Mouse (Mus musculus) common myeloid progenitor, adult 5-6 weeks (primary cell): ENCODE measurements around the gene Ephx3. TPM values are rescaled to one million over a fixed set of nuclear protein-coding genes. Genes with fewer than 3 reads are reported as not detected.
"Not testable (repeated sequence)": the region's sequence is repeated elsewhere in the genome, so short reads cannot be mapped to it uniquely, and the experiment has no call there.

Source experiments
- ATAC-seq: replicated peaks from 2 replicates; pipeline ENCODE4 v1.8.0; 2016; ENCODE audit warnings: low read depth, mild to moderate bottlenecking, moderate TSS enrichment, inconsistent platforms; ENCODE audit not compliant: poor library complexity, severe bottlenecking
- total RNA-seq: library from RNA; stranded (forward); fragments of 200-1000, 187-1606 nt; gene quantifications from 2 replicates; pipeline ENCODE4 v1.2.3, GENCODE M21; 2017

Ephx3 gene
- total RNA-seq: not detected in 2 replicates

DNA sequence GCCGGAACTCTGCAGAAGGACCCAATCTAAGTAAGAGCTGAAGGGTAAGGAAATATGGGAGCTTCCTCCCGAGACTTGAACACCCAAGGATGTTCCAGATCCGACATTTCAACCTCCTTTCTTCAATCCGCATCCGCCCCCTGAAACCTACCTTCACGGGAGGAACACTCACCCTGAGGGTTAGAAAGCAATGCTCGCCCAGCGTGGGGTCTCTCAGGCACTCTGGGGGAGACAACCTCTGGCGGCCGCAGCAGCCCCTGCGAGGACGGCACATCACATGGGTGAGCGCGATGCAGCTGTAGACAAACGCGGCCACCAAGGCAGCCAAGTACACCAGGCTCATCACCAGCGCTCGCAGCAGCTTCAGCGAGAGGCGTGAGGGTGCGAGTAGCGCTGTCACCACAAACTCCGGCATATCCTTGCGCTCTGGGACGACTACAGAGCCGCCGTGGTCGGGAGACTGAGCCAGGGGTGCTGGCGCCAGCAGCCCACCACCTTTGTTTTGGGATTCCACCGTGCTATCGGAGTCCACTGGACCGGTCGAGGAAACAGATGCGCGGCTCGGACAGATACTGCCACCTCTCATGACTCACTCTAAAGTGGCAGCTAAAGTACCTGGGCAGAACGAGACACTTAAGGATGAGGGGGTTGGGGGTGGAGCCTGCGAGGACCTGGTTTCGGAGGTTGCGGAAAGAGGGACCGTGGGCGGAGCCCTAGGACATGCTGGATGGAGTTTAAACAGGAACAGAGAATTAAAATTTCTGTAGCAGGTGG is at the start of gene Ephx3:
Gene Ephx3 (minus strand): TSS at position 687 of the 774 bp plus-strand sequence.
- ATAC-seq: peak; percentile 55; the same call in 1 of the 2 replicates

- no peak for ATAC-seq
These were observed 49.2 kb upstream of the Ephx3 start for GRCm38 (mm10) chr17:32238589-32238988.

- ATAC-seq: no peak
These were observed 46.3 kb upstream of the Ephx3 start for GRCm38 (mm10) chr17:32235534-32236191.

GRCm38 (mm10) chr17:32233174-32233573 is 43.8 kb upstream of the Ephx3 start:
- no peak for ATAC-seq

DNA sequence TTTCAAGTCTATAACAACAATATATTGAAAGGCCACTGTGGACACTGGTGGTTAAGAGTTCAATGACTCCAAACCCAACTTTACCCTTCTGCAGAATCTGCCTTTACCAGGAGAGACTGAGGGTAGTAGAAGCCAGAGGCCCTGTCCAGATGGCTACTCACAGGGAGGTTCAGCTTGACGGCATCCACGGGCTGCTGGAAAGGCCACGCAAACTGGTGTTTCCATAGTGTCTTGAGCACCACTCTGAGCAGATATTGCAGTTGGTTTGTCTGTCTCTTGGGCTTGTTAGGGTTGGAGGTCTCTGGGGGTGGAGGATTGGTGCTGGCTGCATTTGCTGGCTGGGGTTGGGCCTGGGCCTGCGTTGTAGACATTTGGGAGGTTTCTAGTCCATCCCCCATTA is 39.9 kb upstream of the Ephx3 start:
- no peak for ATAC-seq

DNA sequence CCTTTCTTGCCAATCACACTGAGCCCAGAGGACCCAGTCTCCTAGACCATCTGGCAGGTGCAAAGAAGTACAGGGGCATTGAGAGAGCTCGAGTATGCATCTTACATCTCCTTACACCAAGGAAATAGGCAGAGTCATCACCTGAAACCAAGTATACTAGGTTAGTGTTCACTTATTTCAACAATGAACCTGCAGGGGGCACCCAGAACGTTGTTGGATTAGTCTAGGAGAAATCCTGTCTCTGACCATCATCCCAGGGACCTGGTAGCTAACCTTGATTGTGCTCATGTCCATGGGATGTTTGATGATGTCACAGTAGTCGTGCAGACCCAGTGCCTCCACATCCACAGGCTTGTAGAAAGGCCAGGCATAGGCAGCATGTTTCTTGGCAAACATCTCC is 31.5 kb upstream of the Ephx3 start:
- no peak for ATAC-seq

GRCm38 (mm10) chr17:32215587-32215986 is 26.2 kb upstream of the Ephx3 start:
- ATAC-seq: not testable (repeated sequence)

DNA sequence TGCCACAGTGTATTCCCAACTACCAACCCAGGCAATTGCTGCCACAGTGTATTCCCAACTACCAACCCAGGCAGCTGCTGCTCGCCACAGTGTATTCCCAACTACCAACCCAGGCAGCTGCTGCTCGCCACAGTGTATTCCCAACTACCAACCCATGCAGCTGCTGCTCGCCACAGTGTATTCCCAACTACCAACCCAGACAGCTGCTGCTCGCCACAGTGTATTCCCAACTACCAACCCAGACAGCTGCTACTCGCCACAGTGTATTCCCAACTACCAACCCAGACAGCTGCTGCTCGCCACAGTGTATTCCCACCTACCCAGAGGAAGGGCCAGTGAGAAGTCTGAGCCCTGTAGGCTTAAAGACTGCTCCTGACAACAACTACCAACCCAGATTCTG is 22.2 kb upstream of the Ephx3 start:
- ATAC-seq: not testable (repeated sequence)

- peak; percentile 58; the same call in 1 of the 2 replicates for ATAC-seq
These were observed 20.4 kb upstream of the Ephx3 start for GRCm38 (mm10) chr17:32209752-32210151.

GRCm38 (mm10) chr17:32209144-32209543 is 19.8 kb upstream of the Ephx3 start:
- ATAC-seq: no peak

- no peak for ATAC-seq
These were observed 18.4 kb upstream of the Ephx3 start for GRCm38 (mm10) chr17:32207586-32208245.

- ATAC-seq: no peak
These were observed 16.0 kb upstream of the Ephx3 start for GRCm38 (mm10) chr17:32205345-32205744.

- ATAC-seq: no peak
These were observed 13.6 kb upstream of the Ephx3 start for GRCm38 (mm10) chr17:32202972-32203371.

GRCm38 (mm10) chr17:32201086-32201485 is 11.7 kb upstream of the Ephx3 start:
- no peak for ATAC-seq

GRCm38 (mm10) chr17:32199796-32200195 is 10.4 kb upstream of the Ephx3 start:
- no peak for ATAC-seq

GRCm38 (mm10) chr17:32197156-32197555 is 7.8 kb upstream of the Ephx3 start:
- ATAC-seq: no peak

DNA sequence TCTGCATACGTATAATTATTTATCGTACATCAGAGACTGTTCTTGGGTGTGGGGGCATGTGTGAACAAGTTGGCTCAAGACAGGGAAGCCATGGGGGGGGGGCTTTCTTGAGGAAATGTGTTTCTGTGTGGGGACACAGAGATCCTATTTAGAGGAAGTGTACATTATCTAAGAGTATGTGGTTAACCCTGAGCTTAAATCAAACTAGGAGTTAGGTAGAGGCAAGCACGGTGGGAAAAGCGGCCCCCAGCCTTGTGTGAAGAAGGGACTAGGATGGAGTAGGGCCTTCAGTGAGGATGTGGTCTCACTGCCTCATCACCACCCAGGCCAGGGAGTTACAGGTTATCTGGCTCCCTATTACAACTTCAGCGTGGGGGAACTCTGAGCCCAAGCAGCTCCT is 6.4 kb upstream of the Ephx3 start:
- peak; percentile 40 for ATAC-seq

- no peak for ATAC-seq
These were observed 3.7 kb upstream of the Ephx3 start for GRCm38 (mm10) chr17:32193010-32193409.

- ATAC-seq: peak; percentile 65
These were observed 501 bp upstream of the Ephx3 start for GRCm38 (mm10) chr17:32189850-32190249.

GRCm38 (mm10) chr17:32183017-32183416 is 6.3 kb downstream of the Ephx3 start:
- ATAC-seq: no peak
